Mouse (Mus musculus) midbrain, embryonic 12.5 days (tissue): ENCODE measurements around the gene Camta1. TPM values are rescaled to one million over a fixed set of nuclear protein-coding genes. Genes with fewer than 3 reads are reported as not detected.

Source experiments
- ATAC-seq: fragments of 200-750 bp; cut with Nextera tagmentation; 2 replicates; pipeline ENCODE4 v1.8.0; 2017; ENCODE audit warnings: low read depth, moderate TSS enrichment, moderate library complexity; ENCODE audit not compliant: low FRiP score
- H3K27ac ChIP-seq: fragments of 300-500 bp; sonication (generic); replicated peaks from 2 replicates; pipeline ENCODE4 v1.5.1; 2016; ENCODE audit warnings: mild to moderate bottlenecking
- H3K27me3 ChIP-seq: fragments of 300-500 bp; sonication (generic); 2 replicates; pipeline ENCODE4 v1.6.1; 2016; ENCODE audit warnings: mild to moderate bottlenecking
- H3K36me3 ChIP-seq: fragments of 300-500 bp; sonication (generic); 2 replicates; pipeline ENCODE4 v1.6.1; 2016
- H3K4me1 ChIP-seq: fragments of 300-500 bp; sonication (generic); 2 replicates; pipeline ENCODE4 v1.6.1; 2016
- H3K4me2 ChIP-seq: fragments of 300-500 bp; sonication (generic); replicated peaks from 2 replicates; pipeline ENCODE4 v1.6.1; 2016; ENCODE audit warnings: mild to moderate bottlenecking, moderate library complexity
- H3K4me3 ChIP-seq: fragments of 300-500 bp; sonication (generic); 2 replicates; pipeline ENCODE4 v1.5.1; 2016; ENCODE audit warnings: mild to moderate bottlenecking
- H3K9ac ChIP-seq: fragments of 300-500 bp; sonication (generic); replicated peaks from 2 replicates; pipeline ENCODE4 v1.6.1; 2016; ENCODE audit warnings: mild to moderate bottlenecking, moderate library complexity
- H3K9me3 ChIP-seq: fragments of 300-500 bp; sonication (generic); 2 replicates; pipeline ENCODE4 v1.6.1; 2016; ENCODE audit warnings: mild to moderate bottlenecking
- WGBS: fragments of 180-500 bp; shearing (Covaris S2); methylation state at CpG from one replicate; pipeline ENCODE4 v1.1.7; 2016; 5-methylcytosine and 5-hydroxymethylcytosine counted together
- polyA plus RNA-seq: library from polyadenylated mRNA; unstranded; fragments of >200 nt; fragmentation: Nextera tagmentation; extraction: Ambion mirVana; gene quantifications from 2 replicates; pipeline ENCODE4 v1.2.1, GENCODE M21; 2016

The Camta1 gene
- polyA plus RNA-seq, 1 experiment from 2014 or later: 135 TPM

GRCm38 (mm10) chr4:151338931-151339330, 522.7 kb downstream of the Camta1 start:
- Histone ChIP-seq H3K4me2 (no peak overlapping the region), H3K4me1 (peaks cover 11% of the 10 kb centered on the region; the same call in 1 of the 2 replicates), H3K27ac (no peak overlapping the region), H3K27me3 (peaks cover 4% of the 10 kb centered on the region), H3K9me3 (no peaks in the 10 kb centered on the region), H3K36me3 (no peaks in the 10 kb centered on the region), H3K9ac (no peak overlapping the region), H3K4me3 (no peak overlapping the region)
- no peak for ATAC-seq
- 83% methylated on average over 7 of the region's 7 CpGs for WGBS

- Histone ChIP-seq H3K9me3 (no peaks in the 10 kb centered on the region), H3K27me3 (peaks cover 4% of the 10 kb centered on the region), H3K27ac (no peak overlapping the region), H3K9ac (no peak overlapping the region), H3K4me1 (peaks cover 14% of the 10 kb centered on the region; the same call in 1 of the 2 replicates), H3K4me3 (no peak overlapping the region), H3K4me2 (no peak overlapping the region), H3K36me3 (no peaks in the 10 kb centered on the region)
- WGBS: 24% methylated on average over 11 of the region's 11 CpGs
- ATAC-seq: no peak
These were observed 524.1 kb downstream of the Camta1 start for GRCm38 (mm10) chr4:151337543-151337942.

GRCm38 (mm10) chr4:151336413-151336812, 525.3 kb downstream of the Camta1 start:
- Histone ChIP-seq H3K4me3 (no peak overlapping the region), H3K9me3 (no peaks in the 10 kb centered on the region), H3K4me1 (peaks cover 21% of the 10 kb centered on the region; the same call in 1 of the 2 replicates), H3K27me3 (peaks cover 4% of the 10 kb centered on the region), H3K36me3 (no peaks in the 10 kb centered on the region), H3K4me2 (no peak overlapping the region), H3K9ac (no peak overlapping the region), H3K27ac (no peak overlapping the region)
- ATAC-seq: no peak
- 85% methylated on average over 13 of the region's 13 CpGs for WGBS

- H3K4me2 ChIP-seq: no peak overlapping the region
- H3K9me3 ChIP-seq: no peaks in the 10 kb centered on the region
- H3K4me1 ChIP-seq: peaks cover 21% of the 10 kb centered on the region; the same call in 1 of the 2 replicates
- H3K9ac ChIP-seq: no peak overlapping the region
- WGBS: 50% methylated on average over 23 of the region's 23 CpGs
- peaks cover 4% of the 10 kb centered on the region for H3K27me3 ChIP-seq
- ATAC-seq: no peak
- no peak overlapping the region for H3K4me3 ChIP-seq
- H3K27ac ChIP-seq: no peak overlapping the region
- H3K36me3 ChIP-seq: no peaks in the 10 kb centered on the region
These were observed 526.5 kb downstream of the Camta1 start for GRCm38 (mm10) chr4:151334951-151335742.

- Histone ChIP-seq H3K9ac (no peak overlapping the region), H3K27ac (no peak overlapping the region), H3K36me3 (no peaks in the 10 kb centered on the region), H3K27me3 (no peaks in the 10 kb centered on the region; the same call in none of the 2 replicates), H3K4me1 (peaks cover 17% of the 10 kb centered on the region; the same call in 1 of the 2 replicates), H3K4me3 (no peak overlapping the region), H3K4me2 (no peak overlapping the region), H3K9me3 (no peaks in the 10 kb centered on the region)
- ATAC-seq: 0 out of 2 replicates have a peak, but pooled peaks have one; percentile 41
- WGBS: 70% methylated on average over 19 of the region's 19 CpGs
These were observed 529.4 kb downstream of the Camta1 start for GRCm38 (mm10) chr4:151332074-151332849.

- H3K4me2 ChIP-seq: no peak overlapping the region
- H3K4me1 ChIP-seq: peaks cover 14% of the 10 kb centered on the region; the same call in 1 of the 2 replicates
- H3K4me3 ChIP-seq: no peak overlapping the region
- ATAC-seq: no peak
- no peak overlapping the region for H3K27ac ChIP-seq
- no peaks in the 10 kb centered on the region; the same call in none of the 2 replicates for H3K27me3 ChIP-seq
- H3K9me3 ChIP-seq: no peaks in the 10 kb centered on the region
- H3K9ac ChIP-seq: no peak overlapping the region
- no peaks in the 10 kb centered on the region for H3K36me3 ChIP-seq
- WGBS: 65% methylated on average over 8 of the region's 8 CpGs
These were observed 530.7 kb downstream of the Camta1 start for GRCm38 (mm10) chr4:151330983-151331382.

DNA sequence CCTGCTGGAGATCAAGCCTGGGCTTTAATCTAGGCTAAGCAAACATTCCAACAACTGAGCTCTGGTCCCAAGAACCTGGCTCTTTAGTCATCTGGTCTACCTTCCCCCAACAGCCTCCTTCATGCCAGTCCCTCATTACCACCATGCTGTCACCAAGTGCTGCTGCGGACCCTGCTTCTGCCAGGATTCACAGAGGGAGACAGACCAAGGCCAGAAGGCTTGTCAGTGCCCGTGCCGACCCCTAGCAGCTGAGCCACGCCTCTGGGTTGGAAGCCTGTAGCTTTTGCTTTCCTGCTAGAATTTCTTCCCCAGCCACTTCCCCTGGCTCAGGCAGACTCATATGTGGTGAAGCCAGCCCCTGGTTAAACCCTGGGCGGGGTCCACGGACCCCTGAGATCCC, 533.6 kb downstream of the Camta1 start:
- no peak for ATAC-seq

DNA sequence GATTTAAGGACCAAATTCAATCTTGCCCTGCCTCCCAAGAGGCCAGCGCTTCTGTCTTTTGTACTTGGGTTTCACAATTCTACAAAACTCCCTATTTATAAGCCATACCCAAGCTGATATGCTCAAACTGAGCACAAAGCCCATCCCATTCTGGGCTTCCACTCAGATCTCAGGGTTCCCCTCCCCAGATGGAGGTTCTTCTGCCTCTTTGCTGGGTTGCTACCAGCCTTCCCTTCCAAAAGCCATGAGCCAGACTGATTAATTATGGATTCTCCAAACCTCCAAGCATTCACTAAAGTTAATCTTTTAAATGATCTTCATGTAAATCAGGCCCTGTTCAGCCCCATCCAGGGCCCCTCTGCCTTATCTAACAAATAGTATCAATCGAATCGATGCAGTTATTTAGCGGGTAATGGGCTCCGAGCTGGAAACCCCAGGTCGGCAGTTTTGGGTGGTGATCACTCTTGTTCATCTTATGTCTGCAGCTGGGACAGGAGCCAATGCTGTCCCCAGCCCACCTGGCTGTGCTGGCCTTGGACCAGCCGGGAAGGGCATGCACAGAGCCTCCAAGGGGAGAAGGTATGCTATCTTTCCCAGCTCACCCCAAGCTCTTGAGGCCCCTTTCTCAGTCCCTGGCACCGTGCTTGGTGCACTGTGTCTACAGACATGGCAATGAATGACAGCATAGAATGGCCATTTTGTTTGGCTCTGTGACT, 534.5 kb downstream of the Camta1 start:
- no peak overlapping the region for H3K9ac ChIP-seq
- no peaks in the 10 kb centered on the region; the same call in 1 of the 2 replicates for H3K27me3 ChIP-seq
- no peak for ATAC-seq
- peaks cover 3% of the 10 kb centered on the region; the same call in 1 of the 2 replicates for H3K4me1 ChIP-seq
- WGBS: 88% methylated on average over 8 of the region's 8 CpGs
- no peak overlapping the region for H3K4me3 ChIP-seq
- no peaks in the 10 kb centered on the region for H3K36me3 ChIP-seq
- H3K27ac ChIP-seq: no peak overlapping the region
- H3K4me2 ChIP-seq: no peak overlapping the region
- no peaks in the 10 kb centered on the region for H3K9me3 ChIP-seq

More for the DNA sequence above, 533.6 kb downstream of the Camta1 start:
- Histone ChIP-seq H3K4me2 (no peak overlapping the region), H3K27ac (no peak overlapping the region), H3K9me3 (no peaks in the 10 kb centered on the region), H3K9ac (no peak overlapping the region), H3K4me1 (peaks cover 9% of the 10 kb centered on the region; the same call in 1 of the 2 replicates), H3K27me3 (no peaks in the 10 kb centered on the region; the same call in 1 of the 2 replicates), H3K36me3 (no peaks in the 10 kb centered on the region), H3K4me3 (no peak overlapping the region)
- WGBS: 75% methylated on average over 6 of the region's 6 CpGs

DNA sequence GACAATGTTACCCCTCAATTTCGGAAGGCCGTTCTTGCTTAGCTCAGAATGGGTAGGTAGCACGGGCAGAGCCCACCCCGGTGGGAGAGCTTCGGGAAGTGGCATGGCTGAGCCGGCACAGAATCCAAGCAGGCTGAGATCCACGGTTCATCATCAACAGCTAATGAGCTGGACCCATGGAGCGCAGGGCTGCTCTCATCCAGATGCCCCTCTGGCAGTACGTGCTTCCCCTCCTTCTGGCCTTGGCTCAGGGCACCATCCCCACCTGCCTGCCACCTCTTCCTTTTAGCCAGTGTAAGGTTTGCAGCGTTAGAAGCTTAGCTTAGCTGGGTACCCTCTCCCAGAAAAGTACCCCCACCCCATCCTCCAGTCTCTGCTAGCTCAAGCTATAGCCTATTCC, 545.2 kb downstream of the Camta1 start:
- H3K4me3 ChIP-seq: no peak overlapping the region
- H3K4me1 ChIP-seq: no peaks in the 10 kb centered on the region
- H3K4me2 ChIP-seq: no peak overlapping the region
- no peak for ATAC-seq
- no peaks in the 10 kb centered on the region for H3K36me3 ChIP-seq
- no peak overlapping the region for H3K27ac ChIP-seq
- no peaks in the 10 kb centered on the region for H3K9me3 ChIP-seq
- no peak overlapping the region for H3K9ac ChIP-seq
- 85% methylated on average over 10 of the region's 10 CpGs for WGBS
- peaks cover 4% of the 10 kb centered on the region; the same call in 1 of the 2 replicates for H3K27me3 ChIP-seq

DNA sequence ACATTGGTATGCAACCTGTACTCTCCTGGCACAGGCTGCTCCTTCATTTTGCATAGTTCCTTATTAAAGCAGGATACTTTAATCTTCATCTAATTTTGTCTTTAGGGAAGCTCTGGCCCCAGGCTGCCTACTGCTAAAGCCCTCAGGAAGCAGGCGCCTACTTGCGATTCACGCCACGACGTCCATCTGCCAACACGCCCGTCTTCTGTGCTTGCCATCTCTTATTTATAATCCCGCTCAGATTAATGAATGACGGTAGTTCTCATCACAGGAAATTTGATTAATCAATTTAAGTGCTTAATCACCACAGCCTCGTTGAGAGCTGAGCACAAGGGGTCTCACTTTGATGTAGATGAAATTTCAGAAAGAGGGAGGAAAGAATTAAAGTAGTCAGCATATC, 546.0 kb downstream of the Camta1 start:
- 67% methylated on average over 10 of the region's 10 CpGs for WGBS
- no peak overlapping the region for H3K4me2 ChIP-seq
- peaks cover 4% of the 10 kb centered on the region; the same call in 1 of the 2 replicates for H3K27me3 ChIP-seq
- H3K27ac ChIP-seq: no peak overlapping the region
- no peak for ATAC-seq
- no peak overlapping the region for H3K9ac ChIP-seq
- H3K36me3 ChIP-seq: no peaks in the 10 kb centered on the region
- H3K4me3 ChIP-seq: no peak overlapping the region
- H3K9me3 ChIP-seq: no peaks in the 10 kb centered on the region
- H3K4me1 ChIP-seq: no peaks in the 10 kb centered on the region

- Histone ChIP-seq H3K4me1 (0 out of 2 replicates have a peak, but pooled peaks cover 5% of the 10 kb centered on the region), H3K27ac (no peak overlapping the region), H3K4me3 (no peak overlapping the region), H3K9me3 (no peaks in the 10 kb centered on the region), H3K36me3 (no peaks in the 10 kb centered on the region), H3K27me3 (0 out of 2 replicates have a peak, but pooled peaks cover 4% of the 10 kb centered on the region), H3K9ac (no peak overlapping the region), H3K4me2 (no peak overlapping the region)
- no peak for ATAC-seq
- 81% methylated on average over 8 of the region's 8 CpGs for WGBS
These were observed 550.9 kb downstream of the Camta1 start for GRCm38 (mm10) chr4:151310773-151311172.
